Mouse (Mus musculus): ENCODE results near the gene Chst15.

Chst15 gene

DNA sequence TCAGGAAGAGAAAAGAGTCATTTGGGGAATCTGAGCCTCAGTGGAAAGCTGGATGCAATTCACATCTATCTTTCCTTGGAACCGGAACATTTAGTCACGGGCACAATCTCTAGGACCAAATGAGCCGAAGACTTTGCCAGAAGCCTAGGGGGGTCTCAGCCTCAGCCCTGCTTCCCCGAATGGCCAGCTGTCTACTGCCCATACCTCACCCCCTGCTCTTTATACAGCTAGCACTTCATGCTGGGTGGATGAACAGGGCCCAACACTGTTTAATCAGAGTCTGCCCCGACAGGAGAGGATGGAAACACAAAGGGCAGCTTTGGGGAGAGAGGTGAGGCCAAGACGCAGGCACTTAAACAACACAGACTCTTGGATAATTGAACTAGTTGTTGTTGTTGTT is 53.8 kb downstream of the Chst15 start:
- no peak for DNase-seq (ENCODE audit: low read depth, low spot score)

DNA sequence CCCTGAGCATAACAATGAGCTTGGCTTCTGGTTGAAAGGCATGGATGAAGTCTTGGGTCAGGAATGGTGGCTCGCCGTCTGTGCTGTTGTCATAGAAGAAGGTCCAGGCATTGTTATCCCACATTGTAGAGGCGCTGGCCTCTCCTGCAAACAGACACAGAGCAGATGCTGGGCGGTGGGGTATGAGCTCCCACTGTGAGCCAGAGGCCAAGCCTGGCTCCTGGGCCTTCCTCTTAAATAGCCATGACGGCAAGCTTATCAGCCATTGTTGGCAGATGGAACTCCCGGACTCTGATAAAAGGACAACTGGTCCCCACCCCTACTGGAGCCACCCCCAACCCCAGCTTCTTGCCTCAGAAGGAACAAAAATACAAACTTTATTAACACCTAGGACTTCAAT is 54.3 kb downstream of the Chst15 start:
- DNase-seq (ENCODE audit: low read depth, low spot score) = no peak

DNA sequence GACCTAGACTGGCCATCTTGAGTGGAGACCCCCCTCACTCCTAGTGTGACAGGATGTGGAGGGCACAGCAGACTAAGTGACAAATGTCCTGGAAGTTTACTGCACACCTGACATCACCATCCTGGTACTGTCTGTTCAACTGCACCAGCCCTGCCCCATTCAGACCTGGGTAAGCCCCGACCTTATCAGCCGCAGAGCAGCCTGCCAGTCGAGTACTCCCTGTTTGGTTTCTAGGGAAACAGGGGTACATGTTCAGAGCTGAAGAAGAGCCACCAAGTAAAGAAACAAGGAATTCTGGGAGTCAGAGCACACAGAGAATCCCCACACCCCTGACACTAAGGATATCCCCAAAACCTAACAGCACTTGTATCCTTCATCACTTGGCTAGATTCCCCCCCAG is 55.1 kb downstream of the Chst15 start:
- no peak for DNase-seq (ENCODE audit: low read depth, low spot score)

DNA sequence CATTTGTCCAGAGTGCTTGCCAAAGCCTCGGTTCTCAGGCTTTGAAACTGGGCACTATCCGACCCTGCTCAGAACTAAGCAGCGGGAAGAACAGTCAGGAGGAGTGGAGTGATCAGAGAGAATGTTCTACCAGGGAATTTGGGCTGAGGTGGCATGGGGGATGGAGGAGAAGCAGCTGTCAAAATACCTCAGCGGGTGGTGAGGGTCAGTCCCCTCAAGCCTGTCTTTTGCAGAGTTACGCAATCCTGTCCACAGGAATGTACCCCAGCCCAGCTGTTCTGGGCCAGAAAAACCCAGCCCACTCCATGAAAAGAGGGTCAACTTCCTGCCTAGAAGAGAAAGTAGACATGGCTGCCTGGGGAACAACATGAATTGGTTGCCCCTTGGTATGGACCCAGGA is 56.4 kb downstream of the Chst15 start:
- DNase-seq (ENCODE audit: low read depth, low spot score) = no peak

DNA sequence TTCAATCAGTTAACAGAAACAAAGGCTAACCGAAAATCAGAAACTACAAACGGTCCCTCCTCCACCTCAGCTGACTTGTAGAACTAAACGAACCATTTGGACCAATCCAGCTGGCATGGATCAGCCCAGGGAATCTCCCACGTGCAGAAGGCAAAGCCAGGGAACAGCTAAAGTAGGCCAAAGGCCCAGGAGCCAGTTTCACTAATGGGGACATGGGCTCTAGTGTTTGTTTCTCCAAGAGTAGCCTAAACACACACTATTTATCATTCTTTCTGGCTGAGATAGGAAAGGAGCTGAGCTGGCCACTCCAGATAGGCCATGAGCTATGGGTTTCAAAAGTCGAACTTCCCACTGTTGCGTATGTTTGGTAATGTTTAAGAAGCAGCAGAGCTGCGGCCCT is 58.2 kb downstream of the Chst15 start:
- no peak for DNase-seq (ENCODE audit: low read depth, low spot score)

DNA sequence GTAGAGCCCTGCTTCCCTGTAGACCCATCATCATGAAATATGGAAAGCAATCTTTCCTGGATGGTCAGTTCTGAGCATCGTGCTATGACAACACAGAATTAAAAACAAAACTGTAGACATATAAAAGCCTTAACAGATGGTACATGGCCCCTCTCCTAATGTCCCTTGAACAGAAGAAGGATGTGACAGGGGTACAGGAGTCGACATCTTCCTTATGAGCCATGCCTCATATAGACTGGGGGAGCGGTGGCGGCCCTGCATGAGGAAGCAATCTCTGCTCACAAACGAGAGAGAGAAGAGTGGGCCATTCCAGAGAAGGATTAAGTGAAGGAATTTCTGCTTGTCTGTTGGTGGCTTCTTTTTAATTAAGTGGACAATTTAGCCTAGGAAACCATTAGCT is 58.8 kb downstream of the Chst15 start:
- DNase-seq (ENCODE audit: low read depth, low spot score) = no peak

DNA sequence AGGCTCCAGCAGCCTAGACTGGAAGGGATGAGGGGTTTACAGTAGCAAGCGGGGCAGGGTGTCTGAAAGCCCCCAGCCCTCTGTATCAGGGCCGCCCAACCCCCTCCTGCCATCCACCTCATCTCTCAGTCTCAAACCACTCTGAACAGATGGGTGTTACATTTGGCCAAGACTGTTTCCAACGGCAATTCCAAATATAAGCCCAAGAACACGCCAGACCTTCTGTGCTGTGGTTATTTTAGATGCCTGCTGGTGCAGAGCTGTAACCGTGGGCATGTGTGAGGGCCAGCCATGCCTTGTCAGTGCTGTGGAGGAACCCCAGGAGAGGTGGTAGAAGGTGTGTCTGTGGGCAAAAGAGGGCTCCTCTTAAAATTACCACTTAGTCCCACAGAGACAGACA is 63.5 kb downstream of the Chst15 start:
- DNase-seq (ENCODE audit: low read depth, low spot score) = no peak

DNA sequence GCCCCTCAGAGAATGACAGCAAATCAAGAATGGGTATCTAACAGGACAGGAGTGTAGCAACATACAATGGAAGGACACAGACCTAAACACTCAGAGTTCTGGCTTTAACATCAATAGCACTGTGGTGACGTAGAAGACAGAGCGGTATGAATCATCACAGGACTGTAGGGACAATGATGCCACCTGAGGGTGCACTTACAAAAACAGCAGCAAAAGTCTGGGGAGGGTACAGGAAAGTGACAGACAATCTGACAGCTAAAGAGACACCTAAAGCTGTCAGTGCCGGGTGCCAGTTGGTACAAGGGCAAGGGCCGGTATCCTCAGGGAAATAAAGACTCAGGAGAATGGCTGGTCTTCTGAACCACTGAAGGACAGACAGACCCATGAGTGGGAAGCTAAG is 64.0 kb downstream of the Chst15 start:
- DNase-seq (ENCODE audit: low read depth, low spot score) = no peak

DNA sequence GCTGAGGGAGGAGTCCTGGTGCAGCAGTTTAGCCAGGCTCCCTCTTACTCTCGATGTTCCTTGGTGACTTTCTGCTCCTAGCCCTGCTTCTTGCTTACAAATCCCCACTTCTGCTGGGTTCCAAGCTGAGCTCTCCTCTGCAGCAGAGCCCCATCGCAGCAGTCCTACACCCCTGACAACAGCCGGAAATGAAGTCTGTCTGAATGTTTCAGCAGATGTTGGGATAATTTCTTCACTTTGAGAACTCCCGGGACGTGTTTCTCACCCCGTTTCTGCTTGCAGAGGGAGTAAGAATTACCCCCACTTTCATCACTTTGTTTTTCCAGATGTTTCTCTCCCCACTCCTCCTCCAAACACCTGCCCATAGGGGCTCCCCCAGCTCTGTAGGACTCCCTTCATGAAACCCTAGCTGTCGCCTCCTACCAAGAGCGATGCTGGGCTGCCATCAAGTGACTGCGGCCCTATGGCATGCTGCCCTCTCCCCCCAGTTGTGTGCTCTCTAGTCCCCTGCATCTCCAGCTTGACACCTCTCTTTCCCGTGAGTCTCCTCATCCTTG is 67.4 kb downstream of the Chst15 start:
- no peak for DNase-seq (ENCODE audit: low read depth, low spot score)

DNA sequence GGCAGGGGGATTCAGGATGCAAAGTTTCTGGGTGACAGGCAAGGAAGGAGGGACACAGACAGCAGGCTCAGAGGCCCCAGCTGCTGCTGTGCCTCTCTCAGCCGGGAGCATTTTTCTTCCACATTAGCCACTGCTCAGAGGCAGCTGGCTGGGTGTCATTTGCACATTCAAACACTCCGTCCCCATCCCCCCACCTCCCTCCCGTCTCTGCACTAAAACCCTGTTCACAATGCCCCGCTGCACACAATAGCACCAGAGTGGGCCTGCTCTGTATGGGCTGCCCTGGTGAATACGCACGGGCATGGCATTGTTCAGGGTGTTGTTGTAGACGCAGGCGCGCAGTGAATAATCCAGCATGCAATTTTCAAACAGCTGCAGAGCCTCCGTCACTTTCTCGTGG is 69.5 kb downstream of the Chst15 start:
- DNase-seq (ENCODE audit: low read depth, low spot score) = no peak

DNA sequence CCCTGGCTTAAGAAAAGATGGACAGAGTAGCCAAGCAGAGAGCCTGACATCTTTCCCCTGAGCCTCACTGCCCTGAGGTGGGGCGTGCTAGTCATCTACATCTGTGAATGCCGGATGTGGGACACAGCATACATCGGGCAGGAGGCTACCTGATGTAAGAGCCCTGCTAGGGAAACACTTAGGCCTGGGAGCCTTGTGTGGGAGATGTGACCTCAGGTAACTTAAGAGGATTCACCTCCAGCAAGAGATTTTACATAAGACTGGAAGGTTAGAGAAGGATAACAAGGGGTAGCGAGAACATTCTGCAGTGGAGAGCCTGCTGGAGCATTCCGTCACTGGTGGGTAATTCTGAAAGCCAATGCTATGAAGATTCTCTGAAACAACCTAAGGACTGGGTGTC is 69.9 kb downstream of the Chst15 start:
- DNase-seq (ENCODE audit: low read depth, low spot score) = no peak

DNA sequence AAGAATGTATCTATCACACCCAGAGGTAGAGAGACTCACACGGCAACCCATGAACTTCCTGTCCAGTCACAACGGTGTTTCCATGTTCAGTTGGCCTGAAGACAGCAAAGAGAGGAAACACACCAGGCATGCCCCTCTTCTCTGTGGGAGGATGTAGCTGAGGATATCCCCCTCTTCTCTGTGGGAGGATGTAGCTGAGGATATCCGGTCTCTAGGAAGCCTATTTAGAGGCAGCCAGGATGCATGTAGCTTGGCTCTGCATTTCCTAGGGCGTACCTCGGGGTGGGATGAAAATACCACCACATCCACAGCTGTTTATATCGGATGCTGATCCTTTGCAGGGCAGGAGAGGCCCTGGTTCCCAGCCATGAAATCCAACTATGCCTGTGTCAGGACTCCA is 71.3 kb downstream of the Chst15 start:
- DNase-seq (ENCODE audit: low read depth, low spot score) = no peak

DNA sequence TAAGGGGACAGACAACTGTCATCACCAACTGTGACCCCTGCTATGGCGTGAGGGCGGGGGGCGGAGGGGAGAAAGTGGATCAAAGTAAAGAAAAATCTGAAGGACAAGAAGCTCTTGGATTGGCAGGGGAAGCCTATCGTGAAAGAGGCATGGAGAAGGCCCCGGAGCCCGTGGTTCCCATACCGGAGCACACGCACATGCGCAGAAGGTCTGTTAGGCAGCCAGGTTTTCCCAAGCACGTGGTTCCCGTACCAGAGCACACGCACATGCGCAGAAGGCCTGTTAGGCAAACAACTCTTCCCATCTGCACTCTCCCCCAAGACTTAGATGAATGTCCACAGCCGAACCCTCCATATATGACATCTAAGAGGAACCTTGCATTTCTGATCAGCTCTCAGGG is 72.4 kb downstream of the Chst15 start:
- DNase-seq (ENCODE audit: low read depth, low spot score) = no peak

DNA sequence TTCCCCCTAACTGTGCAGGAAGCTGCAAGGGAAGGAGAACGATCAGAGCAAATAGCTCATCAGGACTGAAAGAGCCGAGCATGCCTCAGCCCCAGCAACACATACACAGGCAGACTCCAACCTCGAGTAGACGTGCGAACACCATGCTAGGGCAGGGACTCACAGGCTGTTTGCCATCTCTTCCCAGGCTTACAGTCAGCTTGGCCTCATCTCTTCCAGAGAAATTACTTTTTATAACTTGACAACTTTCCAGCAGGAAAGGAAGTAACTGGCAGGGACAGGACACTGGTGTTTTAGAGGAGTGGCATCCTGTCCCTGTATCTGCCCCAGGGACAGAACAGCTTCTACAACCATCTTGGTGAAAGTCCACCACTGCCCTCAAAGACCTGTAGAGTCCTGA is 73.8 kb downstream of the Chst15 start:
- no peak for DNase-seq (ENCODE audit: low read depth, low spot score)

DNA sequence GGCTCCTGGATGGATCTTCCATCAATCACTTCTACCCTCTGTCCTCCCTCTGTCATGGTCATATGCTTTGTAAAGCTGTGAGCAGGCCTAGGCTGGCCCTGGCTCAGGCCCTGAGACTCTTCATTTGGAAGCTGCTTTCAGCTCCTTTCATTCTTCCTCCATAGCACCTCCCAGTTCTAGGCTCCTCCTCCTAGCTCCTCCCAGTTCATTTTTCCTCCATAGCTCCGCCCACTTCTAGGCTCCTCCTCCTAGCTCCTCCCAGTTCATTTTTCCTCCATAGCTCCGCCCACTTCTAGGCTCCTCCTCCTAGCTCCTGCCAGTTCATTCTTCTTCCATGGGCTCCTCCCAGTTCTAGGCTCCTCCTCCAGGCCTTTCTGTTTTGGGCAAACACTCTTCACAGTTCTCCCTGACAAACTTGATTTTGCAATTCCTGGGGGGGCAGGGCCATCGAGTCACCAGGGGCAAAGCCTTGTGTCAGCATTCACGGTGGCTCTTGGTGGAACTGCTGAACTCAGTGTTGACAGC is 74.3 kb downstream of the Chst15 start:
- DNase-seq (ENCODE audit: low read depth, low spot score) = peak; percentile 24

DNA sequence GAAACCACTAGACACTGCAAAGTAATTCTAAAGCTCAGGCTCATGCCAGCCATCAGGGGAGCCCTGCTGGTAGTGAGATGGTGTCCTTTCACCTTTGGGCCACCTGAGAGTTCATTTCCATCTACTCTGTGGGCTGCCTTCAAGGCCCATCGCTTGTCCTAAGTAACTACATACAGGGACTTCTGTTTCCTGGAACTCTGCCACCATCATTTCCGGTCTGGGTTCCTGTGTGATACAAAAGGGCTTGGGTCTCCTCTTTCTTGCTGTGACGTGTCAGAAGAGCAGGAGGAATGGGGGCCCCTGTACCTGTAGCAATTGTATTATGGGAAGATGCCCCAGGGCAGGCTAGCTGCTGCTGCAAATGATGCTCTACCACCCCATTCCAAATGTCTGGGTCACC is 78.1 kb downstream of the Chst15 start:
- no peak for DNase-seq (ENCODE audit: low read depth, low spot score)

DNA sequence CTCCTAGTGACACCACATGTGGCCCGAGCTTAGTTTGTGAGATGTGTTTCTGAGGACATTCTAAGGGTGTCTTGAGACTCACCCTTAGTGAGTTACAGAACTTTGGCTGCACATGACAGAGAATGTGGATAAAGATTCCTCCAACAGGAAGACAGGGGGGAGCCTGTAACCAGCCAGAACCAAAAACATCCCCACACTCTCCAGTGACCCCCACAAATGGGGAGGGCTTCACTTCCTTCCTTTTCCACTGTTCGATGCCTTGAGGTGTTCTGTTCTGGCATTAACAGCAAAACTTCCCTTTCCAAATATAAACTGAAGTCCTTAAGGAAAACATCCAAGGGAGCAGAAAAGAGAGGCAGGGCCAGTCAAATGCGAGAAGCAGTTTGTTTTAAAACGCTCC is 79.8 kb downstream of the Chst15 start:
- DNase-seq (ENCODE audit: low read depth, low spot score) = no peak

DNA sequence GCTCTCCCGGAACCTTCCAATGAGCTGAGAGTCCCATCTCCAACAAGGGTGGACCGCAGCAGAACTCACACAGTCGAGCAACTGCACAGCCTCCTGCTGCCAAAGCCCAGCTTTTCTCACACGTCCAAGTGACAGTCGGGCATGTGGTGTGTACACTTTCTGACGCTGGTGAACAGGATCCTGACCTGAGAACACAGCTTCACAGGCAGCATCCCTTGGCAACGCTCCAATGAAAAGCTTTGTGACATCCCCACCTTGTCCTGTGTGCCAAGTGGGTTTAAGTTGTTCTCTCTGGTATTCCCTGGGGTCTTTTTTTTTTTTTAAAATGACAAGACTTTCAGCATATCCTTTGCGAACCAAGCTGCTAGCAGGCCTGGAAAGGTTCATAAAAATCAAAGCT is 80.2 kb downstream of the Chst15 start:
- DNase-seq (ENCODE audit: low read depth, low spot score) = no peak

DNA sequence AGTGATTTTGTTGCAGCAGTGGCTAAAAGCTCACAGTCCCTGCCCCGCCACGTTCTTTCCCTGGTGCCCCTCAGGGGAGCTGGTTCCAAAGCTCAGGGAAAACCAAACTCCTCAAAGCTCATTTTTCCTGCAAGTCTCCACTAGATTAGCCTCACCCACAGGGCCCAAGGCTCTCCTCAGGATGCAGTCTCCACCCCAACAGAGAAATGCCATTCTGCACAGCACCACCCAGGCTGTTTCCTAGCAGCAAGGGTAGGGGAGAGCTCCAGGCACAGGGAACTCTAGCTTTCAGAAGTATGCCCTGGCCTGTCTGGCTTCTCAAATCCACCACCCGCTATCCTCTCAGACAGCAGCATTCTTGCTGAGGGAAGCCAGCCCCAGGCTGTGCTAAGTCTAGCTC is 82.8 kb downstream of the Chst15 start:
- DNase-seq (ENCODE audit: low read depth, low spot score) = no peak

DNA sequence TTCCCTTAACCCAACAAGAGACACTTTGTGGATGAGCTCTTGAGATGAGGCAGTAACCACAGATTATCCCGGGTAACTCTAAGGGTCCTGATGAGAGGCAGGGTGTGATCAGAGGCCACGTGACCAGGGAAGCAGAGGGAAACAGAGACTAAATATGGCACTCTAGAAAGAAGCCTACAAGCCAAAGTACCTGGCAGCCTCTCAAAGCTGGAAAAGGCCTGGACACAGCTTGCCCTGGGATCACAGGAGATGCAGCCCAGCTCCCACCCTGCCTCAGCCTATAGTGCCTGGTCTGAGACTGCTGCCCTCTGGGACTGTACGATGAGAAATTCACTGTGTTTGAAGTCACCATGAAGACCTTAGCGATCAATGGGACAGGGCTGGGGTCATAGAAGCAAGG is 83.3 kb downstream of the Chst15 start:
- no peak for DNase-seq (ENCODE audit: low read depth, low spot score)

DNA sequence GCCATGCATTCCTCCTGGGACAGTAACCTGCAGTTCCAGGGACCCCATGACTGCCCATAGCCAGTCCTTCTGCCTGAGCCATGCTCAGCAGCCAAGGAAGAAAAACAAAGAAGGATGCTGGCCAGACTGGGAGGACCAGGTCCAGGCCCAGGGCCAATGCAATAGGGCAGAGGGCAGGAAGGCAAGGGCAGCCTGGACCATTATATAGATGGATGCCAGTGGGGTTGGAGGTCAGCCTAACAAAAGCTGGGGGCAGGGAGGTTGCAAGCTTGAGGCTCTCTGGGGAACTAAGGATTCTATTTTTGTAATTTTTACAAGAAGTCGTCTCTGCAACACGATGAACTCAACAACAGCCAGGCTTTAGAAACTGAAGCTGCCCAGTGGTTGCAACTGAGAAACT is 84.1 kb downstream of the Chst15 start:
- no peak for DNase-seq (ENCODE audit: low read depth, low spot score)

DNA sequence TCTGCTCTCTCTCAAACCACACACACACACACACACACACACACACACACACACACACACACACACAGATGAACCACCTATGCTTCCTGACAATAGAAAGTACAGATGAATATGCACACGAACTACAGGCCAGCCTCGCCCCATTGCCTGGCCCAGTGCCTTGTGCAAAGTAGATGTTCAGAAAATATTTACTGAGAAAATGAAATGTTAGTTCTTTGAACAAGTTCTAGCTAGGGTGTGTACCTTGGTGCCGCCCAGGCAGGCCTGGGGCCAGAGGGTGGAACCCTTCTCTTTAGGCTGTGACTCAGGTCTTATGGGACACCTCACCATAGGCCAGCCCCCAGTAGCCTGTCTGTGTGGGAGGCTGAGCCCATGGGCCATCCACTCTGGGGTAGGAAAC is 85.6 kb downstream of the Chst15 start:
- DNase-seq (ENCODE audit: low read depth, low spot score) = no peak

DNA sequence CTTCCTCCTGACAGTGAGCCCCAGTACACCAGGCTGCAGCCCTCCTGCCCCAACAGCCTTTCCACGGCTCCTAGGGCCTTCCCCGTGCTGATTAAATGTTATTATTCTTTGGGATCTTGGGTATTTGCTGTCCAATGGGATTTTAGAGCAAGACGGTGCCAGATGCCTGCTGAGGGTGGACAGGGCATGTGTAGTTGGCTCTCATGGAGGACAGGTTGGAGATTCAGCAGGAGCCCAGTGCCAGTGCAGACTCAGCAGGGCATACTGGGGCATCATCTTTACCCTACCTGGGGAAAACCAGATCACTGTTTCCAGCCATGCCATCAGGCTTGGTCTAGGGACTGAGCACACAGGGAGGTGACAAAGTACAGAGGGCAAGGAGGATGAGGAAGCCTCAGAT is 86.1 kb downstream of the Chst15 start:
- DNase-seq (ENCODE audit: low read depth, low spot score) = no peak

DNA sequence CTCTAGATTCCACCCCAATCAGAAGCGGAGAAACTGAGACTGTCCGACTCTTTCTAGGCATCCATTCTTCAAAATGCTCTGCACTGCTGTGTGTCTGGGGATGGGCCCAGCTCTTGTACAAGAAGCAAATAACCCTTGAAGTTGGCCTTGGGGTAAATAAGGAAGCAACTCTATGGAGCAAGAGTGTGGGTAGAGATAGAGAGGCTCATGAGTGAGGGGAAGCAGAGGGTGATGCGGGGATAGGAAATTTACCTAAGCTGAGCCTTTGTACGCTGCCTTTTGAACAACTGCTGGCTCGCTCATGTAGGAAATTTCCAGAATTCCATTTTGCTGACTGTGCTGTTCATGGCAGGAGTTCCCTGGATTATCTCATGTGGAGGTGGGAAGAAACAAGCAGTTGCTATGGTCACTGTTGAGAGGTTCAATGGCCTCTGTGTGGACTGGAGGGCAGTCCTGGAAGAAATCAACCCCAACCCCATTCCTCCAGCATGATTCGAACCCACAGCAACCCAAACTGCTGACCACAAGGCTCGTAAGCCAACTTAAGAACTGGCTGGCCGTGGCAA is 89.9 kb downstream of the Chst15 start:
- no peak for DNase-seq (ENCODE audit: low read depth, low spot score)

Measured in CD4-positive, CD25-positive, alpha-beta regulatory T cell, adult 2 months (primary cell).